Mouse (Mus musculus) adrenal gland, adult 8-10 months (tissue): ENCODE measurements around the gene Akt2. TPM values are rescaled to one million over a fixed set of nuclear protein-coding genes. Genes with fewer than 3 reads are reported as not detected.
"Not testable (repeated sequence)": the region's sequence is repeated elsewhere in the genome, so short reads cannot be mapped to it uniquely, and the experiment has no call there.

Experiments used
- DNase-seq: peaks from one replicate; pipeline ENCODE4 v3.0.0; 2022
- total RNA-seq, 4 experiments: library from RNA; stranded (reverse); gene quantifications; 2 replicates each; pipeline ENCODE4 v1.2.4; 2022

Gene Akt2
- total RNA-seq, 4 experiments from 2014 or later = 162 to 282 (median 233) TPM

GRCm38 (mm10) chr7:27621028-27621427 is 29.7 kb downstream of the Akt2 start:
- DNase-seq = no peak

DNA sequence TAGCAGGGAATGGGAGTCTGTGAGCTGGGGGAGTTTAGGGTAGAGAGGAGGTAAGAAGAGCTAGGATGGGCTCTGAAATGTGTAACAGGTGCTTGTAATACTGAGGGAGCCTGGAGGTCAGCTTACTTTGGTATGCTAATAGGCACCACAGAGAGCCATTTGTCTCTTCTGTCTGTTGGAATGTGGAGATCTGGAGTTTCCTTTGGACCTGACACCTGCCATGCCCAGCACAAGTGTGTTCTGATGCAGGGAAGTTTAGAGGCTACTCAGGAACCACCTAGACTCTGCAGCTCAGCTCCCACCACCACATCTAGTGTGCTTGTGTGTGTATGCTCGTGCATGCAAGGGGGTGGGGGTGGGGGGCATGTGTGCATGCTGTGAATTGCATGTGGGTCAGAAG is 30.9 kb downstream of the Akt2 start:
- no peak for DNase-seq

GRCm38 (mm10) chr7:27624967-27625366 is 33.6 kb downstream of the Akt2 start:
- DNase-seq = no peak

- no peak for DNase-seq
These were observed 36.4 kb downstream of the Akt2 start for GRCm38 (mm10) chr7:27627707-27628106.

DNA sequence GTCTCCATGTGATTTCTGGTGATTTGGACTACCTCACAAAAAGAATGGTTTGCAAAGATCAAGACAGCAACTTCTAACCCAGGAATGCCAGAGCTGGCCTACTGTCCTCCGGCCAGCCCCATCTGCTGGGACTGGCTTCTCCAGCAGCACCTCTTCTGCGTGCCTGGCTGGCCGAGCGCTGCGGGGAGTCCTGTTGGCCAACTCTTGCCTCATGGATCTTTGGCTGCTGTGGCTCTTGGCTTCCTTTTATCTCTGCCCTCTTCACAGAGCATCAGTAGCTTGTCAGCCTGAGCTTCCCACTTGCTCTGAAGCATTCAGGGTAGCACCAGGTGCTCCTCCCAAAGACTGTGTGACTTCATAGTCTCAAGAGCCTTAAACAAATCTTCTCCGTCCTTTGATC is 36.8 kb downstream of the Akt2 start:
- no peak for DNase-seq

DNA sequence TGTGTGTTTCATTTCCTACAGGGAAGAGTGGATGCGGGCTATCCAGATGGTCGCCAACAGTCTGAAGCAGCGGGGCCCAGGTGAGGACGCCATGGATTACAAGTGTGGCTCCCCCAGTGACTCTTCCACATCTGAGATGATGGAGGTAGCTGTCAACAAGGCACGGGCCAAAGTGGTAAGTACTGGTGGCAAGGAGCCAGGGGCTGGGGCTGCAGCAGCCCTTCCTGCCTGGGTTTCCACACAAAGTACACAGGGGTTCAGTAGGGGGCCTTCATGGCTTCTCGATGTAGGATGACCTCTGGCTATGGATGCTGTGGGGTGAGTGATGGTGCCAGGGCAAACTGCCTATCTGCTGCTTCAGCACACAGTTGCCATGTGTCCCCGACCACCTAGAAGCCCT is 37.5 kb downstream of the Akt2 start:
- not testable (repeated sequence) for DNase-seq

- DNase-seq = no peak
These were observed 40.1 kb downstream of the Akt2 start for GRCm38 (mm10) chr7:27631439-27631838.

GRCm38 (mm10) chr7:27633166-27633565 is 41.8 kb downstream of the Akt2 start:
- DNase-seq = no peak

DNA sequence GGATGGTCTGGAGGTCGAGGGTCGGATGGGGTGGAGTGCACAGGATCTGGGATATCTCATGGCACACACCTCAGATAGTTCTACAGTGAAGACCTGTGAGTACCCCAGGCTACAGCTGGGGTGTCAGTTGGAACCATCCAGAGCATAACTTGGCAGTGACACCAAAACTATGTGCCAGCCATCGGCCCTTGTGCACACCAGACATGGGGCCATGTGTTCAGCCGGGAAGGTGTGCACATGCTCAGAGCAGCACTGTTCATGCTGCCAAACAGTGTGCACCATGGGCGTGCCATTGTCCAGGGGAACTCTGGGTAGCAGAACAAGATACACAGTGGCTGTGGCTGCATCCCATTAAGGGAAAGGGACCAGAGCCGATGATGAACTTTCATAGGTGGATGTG is 43.3 kb downstream of the Akt2 start:
- no peak for DNase-seq

DNA sequence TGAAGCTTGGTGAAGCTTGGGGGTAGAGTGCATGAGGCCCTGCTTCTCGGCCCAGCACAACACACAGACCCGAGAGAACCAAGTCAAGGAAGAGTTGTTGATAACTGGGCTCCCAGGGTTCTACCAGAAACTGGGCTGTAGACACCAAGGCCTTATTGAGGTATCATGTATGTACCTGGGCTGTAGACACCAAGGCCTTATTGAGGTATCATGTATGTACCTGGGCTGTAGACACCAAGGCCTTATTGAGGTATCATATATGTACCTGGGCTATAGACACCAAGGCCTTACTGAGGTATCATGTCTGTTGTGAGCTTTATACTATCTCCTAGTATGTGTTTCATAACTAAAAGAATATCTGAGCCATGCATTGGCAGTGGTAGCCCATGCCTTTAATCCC is 43.7 kb downstream of the Akt2 start:
- DNase-seq = not testable (repeated sequence)

- no peak for DNase-seq
These were observed 53.1 kb downstream of the Akt2 start for GRCm38 (mm10) chr7:27644471-27644870.

DNA sequence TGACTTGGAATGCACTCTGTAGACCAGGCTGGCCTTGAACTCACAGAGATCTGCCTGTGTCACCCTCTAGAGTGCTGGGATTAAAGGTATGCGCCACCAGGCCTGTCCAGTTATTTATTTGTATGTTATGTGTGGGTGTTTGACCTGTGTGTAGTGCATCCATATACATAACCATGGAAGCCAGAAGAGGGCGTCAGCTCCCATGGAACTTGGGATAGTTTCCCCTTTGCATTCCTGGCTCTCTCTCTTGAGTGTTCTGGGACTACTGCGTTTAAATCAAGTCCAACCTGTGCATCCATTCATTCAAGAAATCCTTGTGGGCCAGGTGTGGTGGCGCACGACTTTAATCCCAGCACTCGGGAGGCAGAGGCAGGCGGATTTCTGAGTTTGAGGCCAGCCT is 55.2 kb downstream of the Akt2 start:
- DNase-seq = no peak

GRCm38 (mm10) chr7:27647281-27648002 is 56.1 kb downstream of the Akt2 start:
- DNase-seq = no peak

DNA sequence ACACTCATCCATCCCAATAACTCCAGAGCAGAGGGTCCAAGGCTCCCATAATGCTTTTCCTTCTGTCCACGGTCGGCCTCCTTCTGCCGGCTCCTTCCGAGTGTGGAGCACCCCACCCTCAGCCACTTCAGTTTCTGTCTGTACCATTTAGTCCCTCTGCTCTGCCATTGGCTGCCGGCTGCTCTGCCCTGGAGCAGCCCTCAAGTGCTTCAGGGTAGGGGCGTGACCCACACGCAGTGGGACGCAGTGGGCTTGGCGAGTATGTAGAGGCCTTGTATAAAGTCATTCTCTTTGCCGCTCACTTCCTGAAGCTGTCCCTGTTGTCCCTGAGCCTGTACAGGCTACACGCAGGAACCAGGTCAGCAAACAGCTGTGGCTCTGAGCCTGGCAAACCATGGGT is 58.4 kb downstream of the Akt2 start:
- no peak for DNase-seq

- peak; percentile 52 for DNase-seq
These were observed 59.6 kb downstream of the Akt2 start for GRCm38 (mm10) chr7:27650949-27651348.

GRCm38 (mm10) chr7:27653681-27654437 is 62.5 kb downstream of the Akt2 start, which contains the start of gene Ttc9b:
TSS of gene Ttc9b (plus strand) at chr7:27653915.
- no peak for DNase-seq

GRCm38 (mm10) chr7:27654607-27655276 is 63.4 kb downstream of the Akt2 start:
- DNase-seq = no peak

DNA sequence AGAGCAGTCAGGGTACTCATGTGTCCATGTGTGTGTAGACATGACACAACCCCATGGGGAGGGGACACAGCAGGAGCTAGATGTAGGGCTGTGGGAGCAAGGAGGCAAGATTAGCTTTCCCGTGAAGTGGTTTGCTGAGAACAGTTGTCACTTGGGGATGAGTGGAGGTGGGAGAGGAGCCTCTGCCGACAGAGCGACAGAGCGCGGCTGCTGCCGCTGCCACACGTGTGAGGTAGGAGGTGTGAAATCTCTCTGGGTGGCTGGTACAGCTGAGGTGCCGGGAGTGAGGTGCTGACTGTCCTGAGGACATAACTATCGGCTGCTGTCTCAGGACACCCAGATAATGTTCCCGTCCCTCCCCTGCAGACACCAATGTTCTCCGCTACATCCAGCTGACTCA is 64.2 kb downstream of the Akt2 start:
- DNase-seq = no peak

- no peak for DNase-seq
These were observed 65.2 kb downstream of the Akt2 start for GRCm38 (mm10) chr7:27656600-27656999.

DNA sequence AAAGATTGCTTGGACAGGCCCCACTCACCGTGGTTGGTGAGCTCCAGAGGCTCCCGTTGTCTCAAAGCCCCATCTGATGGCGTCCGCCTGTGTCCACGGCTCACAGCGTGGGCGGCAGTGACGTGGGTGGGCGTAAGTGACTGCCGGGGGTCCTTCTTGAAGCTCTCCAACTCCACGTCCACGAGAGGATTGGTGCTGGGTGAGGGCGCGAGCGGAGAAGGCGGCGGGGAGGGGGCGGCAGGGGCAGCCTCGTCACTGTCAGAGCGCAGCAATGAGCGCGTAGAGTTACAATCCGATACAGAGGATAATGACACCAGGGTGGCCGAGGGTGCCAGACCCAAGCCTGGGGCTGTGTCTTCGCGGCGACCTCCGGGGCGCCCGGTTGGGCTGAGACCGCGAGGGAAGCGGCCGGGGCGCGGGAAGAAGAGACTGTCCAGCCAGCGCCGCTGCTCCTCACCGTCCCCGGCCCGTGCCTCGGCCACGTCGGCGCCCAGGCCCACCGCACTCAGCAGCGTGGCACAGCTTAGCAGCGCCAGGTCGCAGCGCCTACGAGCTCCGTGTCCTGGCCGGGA is 66.6 kb downstream of the Akt2 start:
- DNase-seq = no peak

DNA sequence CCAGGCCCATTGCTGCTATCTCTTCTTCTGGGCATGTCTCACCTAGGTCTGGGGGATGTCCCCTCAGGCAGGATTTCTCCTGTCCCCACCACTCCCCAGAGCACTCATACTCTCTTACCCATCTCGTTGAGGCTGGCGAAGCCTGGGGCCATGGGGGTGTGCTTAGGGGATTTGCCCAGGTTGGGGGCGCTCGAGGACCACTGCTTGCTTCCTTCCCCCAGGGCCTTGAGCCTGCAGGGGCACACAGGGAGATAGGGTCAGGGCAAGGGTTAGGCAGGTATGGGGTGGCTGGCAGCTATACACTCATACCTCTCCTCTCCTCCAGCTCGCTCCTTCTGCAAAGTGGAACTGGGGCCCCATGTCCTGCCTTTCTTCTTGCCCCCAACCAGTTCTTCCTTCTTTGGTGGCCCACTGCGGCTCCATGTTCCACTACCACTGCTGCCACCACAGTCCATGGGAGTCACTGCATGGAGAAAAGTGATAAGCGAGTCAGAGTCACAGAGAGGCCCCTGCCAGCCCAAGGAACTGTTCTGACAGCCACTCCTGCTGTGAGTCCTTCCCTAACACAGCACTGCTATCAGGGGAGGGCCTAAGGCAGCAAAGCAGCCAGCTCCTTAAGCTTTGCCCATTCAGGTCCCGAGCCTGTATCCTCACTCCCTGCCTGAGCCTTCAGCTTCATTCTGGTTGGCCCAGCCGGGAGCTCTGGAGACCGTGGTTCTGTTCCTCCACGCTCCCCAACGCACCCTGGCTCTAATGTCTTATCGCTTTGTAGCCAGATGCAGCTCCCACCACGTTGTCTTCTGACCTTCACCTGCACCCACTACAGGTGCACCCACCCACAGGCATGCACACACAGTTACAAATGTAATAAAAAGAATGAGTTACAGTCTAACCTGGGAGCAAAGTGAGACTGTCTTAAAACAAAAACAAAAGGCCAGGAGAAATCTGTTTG is 67.6 kb downstream of the Akt2 start:
- DNase-seq = no peak

DNA sequence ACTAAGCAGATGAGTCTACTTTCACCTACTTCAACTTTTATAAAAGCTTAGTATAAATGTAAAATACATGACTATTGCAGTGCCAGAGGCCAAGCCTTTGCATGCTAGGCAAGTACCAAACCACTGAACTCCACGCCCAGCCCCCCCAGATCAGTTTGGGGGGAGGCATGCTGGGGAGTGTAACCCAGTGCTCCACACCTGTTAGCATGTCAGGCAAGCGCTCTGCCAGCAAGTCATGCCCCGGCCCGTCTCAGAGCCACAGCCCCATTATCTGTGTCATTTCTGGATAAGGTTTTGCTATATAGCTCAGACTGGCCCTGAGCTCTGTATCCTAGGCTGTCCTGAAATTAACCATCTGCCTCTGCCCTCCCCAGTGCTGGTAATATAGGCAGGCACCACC is 70.7 kb downstream of the Akt2 start:
- no peak for DNase-seq
